Mouse (Mus musculus): ENCODE data around the gene Gp1bb. TPM values are rescaled to one million over a fixed set of nuclear protein-coding genes. Genes with fewer than 3 reads are reported as not detected.
A peak's percentile ranks its signal among the peaks of the same experiment; 100 is the strongest.

The Gp1bb gene
- not detected for total RNA-seq (2021)
- long read RNA-seq, experiment 1 = 0 reads
- long read RNA-seq, experiment 2 = 0 reads

DNA sequence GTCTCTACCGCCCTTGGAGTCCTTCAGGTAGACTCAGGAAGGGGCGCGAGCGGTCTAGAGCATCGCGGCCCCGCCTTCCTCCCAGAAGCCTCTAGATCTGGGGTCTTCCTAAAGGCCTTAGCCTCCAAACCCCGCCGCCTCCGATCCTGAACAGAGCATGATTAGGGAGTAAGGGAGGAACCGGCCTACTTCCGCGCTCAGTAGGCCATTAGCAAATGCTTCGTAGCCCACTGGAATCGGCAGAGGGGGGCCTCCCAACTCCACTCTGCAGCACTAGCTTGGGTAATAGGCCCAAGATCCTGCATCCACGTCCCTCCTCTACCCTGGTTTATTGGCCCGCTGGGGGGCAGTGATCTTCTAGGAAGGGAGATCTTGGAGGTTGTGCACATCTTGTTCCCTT, at the start of gene Gp1bb:
Gp1bb (minus strand) TSS at position 385 of the 400 bp plus-strand sequence.
- no peak for DNase-seq

DNA sequence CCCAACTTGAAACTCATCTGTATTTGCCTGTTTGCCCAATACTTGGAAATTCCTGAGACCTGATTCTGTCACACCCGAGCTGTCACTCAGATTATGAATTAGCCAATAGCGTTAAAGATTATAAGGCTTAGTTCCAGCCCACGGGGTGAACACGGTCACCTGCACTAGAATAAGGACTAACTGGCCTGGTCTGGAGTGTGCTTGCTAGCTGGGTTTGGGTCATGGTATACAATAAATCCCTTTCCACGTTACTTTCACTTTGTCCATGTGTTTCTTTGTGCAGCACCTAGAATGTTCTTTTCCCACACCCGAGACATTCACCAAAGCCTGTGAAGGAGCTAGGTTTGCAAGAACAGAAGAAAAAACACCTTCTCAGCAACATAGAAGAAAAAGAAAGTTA, 47.7 kb upstream of the Gp1bb start:
- DNase-seq = no peak

DNA sequence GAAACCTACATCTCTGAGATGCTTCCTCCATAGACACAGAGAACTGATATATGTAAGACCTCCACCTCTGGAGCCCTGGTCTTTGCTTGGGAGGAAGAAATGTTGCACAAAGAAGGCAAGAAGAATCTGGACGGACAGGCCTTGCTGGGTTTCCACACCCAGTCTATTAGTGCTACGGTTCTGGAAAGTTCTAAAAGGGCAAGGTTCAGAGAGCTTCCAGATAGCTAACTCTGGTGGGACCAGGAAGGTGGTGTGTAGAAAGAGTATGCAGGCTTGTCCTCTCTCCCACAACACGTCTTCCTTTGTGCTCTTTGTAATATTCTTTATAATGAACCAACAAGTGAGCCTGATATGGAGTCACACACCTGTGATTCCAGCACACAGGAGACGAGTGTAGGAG, 36.4 kb upstream of the Gp1bb start:
- DNase-seq = no peak

DNA sequence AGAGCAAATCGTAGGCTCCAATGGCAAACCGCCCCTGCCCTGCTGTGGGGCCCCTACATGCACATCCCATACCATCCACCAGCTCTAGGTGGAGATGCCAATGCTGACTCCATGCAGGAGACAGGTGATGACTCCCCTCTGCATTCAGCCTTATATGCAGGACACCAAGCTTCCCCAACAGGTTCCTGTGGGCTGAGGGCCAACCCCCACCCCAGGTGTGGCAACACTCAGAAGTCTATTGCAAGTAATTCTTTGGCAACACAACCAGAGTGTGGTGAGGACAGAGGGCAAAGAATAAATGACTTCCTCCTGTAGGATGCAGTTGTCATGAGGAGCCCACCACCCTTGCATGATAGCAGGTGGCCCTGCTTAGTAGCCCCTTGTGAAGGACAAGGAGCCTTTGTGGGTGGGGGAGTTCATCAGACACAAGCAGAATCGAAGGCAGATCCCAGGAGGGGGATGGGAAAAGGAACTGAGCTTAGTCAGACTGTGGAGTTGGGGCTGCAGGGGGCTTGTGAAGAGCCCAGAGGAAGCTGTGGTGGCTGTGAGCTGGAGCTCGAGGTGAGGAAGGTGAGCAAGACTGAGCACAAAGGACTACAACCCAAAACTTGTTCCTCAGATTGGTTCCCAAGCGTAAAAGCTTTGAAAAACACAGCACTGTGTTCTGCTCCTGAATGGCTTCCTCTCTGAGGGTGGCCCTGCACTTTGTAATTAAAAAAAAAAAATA, 33.3 kb upstream of the Gp1bb start:
- DNase-seq = no peak

DNA sequence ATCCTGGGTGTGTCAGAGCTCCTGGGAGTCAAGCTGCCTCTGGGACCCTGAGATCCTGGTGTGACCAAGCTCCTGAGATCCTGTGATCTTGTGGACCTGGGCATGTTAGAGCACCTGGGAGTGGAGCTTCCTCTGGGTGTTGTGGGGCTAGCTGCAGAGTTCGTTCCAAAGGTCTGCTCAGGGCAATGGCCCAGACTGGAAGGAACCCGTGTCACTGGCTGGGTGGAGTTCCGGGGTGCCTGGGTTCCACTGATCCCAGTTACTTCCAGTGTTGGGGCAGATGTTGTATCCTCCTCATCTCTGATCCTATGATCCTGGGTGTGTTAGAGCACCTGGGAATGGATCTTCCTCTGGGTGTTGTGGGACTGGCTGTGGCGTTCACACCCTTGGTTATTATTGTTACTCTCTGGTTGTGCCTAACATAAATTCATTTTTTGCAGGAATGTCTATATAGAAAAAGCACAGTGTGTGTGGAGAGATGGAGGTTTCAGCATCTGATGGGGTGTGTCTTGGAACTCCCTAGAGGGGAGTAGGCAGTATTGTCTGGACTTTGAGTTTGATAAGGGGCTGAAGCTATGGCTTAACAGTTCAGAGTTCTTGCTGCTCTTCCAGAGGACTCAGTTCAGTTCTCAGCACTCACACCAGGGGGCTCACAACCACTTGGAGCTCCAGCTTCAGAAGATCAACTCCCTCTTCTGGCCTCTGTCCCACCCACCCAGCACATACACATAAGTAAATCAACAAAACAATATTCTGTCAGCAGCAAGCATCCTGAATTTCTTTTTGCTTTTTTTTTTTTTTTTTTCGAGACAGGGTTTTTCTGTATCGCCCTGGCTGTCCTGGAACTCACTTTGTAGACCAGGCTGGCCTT, 31.3 kb upstream of the Gp1bb start:
- no peak for DNase-seq

DNA sequence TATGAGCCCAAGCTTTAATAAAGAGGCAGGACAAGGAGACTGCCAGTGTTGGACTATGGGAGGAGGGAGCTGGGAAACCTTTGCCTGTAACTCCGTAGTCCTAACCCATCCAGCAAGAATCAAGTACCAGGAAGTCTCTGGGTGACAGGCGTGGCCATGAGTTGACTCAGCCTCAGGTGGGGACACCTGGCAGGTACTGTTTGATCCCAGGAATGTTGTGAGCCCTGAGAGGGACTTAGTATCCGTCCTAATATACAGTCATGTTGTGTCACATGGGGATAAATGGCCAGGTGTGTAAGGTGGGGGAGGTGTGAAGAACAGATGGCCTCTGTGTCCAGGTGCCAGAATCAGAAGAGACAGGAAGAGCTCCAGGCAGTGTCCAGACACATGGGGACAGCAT, 26.9 kb upstream of the Gp1bb start:
- no peak for DNase-seq

DNA sequence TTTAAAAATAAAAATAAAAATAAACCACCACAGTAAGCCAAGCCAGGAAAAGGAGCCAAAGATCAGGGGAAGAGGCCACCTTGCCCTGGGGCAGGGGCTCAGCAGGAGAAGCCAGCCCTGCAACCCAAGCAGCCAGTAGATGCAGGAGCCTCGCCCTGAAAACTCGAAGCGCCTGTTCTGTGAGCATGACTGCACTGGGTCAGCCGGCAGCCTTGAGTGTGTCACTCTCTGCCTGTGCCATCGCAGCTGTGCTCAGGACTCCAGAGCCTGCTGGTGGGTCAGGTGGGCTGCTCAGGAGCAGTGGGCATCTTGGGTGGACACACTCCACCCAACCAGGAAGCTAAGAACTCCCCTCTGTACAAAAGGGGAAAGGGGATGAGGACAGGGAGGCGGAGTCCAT, 23.1 kb upstream of the Gp1bb start:
- no peak for DNase-seq

DNA sequence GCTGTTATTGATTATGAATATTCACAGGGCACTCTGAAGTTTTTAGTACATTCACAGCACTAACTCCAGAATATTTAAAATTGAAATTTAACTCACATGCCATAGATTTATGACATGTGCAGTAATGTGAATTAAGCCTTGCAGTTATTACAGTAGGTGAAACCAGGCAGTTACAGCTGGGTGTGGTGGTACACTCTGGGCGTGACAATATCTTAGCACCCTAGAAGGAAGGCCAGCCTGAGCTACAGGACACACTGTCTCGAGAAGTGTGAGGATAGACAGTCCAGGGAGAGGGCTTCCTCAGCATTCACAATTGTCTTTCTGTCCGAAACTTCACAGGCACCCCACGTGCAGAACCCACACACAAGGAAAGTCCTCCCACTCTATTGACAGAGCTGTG, 22.3 kb upstream of the Gp1bb start:
- DNase-seq = no peak

DNA sequence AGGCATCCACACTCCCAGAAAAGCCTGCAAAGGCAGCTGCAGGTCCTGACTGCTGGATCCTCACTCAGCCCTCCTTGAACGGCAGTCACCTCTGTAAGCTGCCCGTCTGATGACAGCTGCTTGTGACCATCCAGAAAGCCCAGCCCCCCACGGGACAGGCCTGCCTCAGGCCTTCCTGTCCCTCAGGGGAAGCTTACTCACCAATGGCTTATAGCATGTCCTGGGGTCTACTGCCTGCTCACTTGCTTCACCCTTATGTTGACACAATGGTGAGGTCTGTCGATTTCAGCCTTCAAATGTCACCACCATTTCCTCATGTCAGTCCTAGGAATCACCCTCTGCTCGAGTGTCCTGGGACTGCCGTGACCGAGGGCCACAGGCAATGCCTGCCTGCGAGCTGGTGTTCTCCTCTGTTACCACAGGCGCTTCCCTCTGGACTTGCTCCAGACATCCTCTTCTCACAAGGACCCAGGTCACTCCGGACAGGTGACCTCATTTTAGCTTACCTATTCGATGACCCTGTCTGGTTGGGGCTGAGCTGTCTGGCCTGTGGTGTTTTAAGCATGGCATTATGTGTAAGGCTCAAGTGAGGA, 21.3 kb upstream of the Gp1bb start:
- DNase-seq = no peak

DNA sequence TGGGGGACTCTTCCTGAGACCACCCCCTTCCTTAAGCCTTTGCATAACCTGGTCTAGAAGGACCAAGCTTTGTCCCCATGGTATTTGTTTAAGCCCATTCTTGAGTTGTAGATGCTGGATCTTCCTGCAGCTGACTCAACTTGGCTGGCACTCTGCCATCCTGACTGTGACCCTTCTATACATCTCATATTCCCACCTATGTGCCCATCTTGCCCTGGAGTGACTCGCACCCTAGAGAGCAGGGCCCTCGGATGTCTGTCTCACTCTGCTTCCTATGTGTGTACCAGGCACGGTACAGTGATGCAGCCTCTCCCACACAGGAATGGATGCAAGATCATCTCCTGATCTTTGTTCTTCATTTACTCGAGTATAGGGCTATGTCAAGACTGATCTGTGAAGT, 20.7 kb upstream of the Gp1bb start:
- no peak for DNase-seq

DNA sequence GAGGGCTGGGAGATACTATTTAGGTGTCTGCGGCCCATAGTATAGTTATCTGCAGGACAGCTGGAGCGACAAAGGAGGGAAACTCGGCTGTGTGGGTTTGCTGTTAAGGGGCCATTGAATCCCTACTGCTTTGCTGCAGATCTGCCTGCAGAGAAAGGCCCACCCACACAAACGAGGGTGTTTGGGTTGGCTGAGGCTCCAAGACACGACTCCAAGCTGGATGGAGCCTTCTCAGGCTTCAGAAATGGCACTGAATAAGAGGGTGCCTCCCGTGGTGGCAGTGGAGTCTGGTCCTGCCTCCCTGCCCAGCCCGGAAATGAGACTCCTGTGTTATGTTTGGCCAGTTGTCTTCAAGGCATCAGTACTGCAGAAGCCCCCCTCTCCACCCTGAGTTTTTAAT, 20.1 kb upstream of the Gp1bb start:
- DNase-seq = no peak

DNA sequence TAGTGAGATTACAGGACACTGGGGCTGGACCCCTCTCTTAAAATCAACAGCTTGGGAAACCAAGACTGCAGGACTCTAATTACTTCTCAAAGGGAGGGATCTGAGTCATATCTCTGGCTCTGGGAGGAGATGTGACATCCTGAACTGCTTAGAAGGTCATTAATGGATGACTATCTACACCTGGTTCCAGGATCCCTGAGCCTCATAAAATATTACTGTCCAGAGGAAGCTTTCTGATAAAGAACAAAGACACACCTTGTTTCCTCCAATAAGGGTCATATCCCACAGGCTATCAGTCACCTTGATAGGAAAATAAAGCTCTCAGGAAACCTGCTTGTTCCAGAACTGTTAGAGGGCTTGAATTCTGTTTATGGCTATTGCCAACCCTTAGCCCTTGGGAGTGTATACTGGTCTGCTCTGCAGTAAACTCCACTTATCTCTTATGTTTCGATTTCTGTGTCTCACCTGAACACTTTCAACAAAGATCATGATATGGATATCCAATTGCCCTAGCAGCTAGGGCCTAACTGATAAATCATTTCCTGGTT, 17.3 kb upstream of the Gp1bb start:
- no peak for DNase-seq

DNA sequence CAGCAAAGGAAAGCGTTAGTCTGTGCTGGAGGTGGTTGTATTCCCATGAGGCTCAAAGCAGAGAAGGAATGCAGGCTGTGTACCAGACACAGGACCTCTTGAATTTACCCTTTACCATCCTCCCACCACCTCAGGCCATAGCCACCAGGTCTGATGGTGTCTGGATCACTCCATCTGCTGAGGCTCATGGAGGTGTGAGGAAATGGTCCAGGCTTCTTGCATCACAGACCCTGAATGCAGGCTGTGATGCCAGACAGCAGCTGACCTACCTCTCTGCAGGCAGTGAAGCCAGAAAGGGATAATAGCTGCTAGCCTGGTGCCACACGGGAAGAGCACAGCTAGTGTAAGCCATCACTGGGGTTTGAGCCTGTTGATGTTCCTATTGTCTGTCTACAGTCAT, 16.2 kb upstream of the Gp1bb start:
- no peak for DNase-seq

DNA sequence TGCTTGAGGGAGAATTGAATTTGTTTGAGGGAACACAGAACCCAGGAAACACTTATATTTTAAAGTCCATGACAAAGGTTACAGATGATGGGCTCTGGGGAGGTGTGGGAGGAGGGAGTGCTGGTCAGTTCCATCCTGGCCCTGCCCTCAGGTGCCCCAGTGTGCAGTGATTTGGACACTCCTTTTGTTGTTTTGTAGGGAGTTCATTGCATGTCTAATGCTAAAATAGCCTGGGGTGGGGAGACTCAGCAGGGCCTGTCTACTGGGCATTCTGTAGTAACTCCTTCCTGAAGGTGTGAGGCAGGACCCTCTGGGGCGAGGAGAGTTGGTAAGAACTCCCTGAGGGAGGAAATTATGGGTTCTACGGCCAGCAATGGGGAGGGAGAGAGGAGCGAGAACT, 14.6 kb upstream of the Gp1bb start:
- no peak for DNase-seq

DNA sequence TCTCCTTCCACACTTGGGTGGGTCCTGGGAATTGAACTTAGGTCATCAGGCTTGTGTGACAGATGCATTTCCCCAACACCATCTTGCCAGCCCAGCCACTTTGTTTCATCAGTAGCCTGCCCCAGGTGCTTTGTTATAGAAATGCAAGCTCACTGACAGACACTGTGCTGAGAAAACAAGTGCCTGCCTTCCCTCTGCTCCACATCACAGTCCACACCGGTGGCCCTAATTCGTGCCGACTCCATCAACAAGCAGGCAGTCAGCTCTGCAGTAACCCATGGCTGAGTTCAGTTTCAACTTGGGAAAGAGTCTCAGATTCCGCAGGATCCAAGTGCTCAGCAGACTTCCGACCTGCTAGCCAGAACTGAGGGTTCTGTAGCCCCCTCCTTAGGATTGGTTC, 14.2 kb upstream of the Gp1bb start:
- no peak for DNase-seq

DNA sequence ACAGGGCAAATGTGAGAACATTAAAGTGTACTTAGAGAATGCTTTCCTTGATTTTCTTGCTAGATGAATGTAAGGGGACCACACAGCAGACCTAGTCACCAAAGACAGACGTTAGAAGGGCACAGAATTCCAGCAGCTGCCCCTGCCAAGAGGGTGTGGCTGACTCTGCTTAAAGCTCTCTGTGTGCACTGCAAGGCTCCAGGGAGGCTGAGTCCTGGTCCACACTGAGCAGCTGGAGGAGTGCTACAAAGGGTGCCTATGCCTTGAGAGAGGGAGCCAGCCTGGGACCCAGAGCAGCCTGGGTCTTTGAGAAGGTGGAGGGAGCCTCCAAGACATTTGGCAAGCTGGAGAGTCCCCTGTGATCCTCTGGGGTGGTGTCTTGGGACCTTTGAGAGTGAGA, 11.1 kb upstream of the Gp1bb start:
- DNase-seq = peak; percentile 4

DNA sequence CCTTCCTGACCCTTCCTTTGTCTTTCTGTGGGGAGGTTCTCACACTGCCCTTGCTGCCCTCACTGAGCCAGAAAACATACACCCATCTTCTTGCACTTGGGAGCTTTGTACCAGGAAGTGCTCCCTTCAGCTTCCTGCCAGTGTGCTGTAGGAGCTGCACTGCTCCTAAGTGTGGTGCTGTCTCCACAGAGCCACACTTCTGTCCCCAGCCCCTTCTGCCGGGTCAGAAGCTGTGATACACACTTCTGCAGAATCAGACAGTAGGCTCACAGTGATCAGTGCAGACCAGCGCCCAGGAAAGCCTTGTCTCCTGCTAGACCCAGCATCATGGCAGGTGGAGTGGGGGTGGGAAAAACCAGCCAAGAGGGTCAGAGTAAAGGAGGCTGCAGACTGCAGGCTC, 10.6 kb upstream of the Gp1bb start:
- DNase-seq = peak; percentile 3

DNA sequence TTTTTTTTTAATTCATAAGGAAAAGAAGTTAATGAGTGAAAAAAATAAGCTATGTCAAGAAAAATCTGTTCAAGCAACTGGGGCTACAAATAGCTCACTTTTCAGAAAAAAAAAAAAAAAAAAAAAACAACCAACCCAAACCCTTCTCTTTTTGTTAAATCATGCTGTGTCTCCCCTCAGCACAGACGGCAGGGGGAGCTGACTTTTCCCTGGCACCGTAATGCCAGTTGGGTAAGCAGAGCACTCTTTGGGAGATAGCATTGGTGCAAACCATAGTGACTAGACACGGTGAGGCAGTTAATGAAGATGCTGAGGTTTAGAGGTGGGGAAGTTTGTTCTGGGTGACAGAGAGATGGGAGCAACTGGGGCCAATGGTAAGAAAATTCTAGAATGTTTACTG, 9.9 kb upstream of the Gp1bb start:
- peak; percentile 3 for DNase-seq

DNA sequence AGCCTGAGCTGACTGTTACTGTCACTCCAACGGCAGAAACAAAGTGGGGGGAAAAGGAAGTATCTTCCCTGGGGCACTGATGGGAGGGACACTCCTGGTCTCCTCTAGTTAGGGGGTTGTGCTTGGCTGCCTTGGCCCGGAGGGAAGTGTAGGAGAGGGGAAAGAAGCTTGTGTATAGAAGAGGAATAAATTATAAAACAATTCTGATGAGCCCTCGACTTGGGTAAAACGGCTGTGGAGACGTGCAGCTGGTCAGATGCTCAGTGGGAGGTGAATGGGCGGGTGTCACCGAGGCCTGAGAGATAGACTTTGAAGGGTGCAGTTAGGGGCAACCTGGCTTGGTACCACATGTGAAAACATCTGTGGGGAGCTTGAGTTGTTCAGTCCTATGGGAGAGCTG, 8.9 kb upstream of the Gp1bb start:
- no peak for DNase-seq

DNA sequence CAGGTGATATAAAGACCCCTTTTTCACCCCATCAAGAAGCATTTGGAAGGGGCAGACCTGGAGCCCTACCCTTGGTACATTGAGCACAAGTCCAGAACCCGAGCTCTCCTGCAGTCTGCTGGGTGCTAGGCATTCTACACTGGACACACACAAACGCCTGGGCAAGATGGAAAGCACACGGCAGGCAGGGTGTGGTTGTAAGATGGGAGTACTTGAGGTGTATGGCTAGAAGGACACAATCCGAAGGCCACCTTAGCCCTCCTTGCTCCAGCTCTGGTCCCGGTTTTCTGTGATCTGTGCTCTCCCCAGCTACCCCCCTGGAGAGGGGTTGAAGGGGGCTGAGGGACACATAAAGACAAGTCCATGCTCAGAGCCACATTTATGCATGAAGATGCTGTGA, 8.1 kb upstream of the Gp1bb start:
- DNase-seq = no peak

DNA sequence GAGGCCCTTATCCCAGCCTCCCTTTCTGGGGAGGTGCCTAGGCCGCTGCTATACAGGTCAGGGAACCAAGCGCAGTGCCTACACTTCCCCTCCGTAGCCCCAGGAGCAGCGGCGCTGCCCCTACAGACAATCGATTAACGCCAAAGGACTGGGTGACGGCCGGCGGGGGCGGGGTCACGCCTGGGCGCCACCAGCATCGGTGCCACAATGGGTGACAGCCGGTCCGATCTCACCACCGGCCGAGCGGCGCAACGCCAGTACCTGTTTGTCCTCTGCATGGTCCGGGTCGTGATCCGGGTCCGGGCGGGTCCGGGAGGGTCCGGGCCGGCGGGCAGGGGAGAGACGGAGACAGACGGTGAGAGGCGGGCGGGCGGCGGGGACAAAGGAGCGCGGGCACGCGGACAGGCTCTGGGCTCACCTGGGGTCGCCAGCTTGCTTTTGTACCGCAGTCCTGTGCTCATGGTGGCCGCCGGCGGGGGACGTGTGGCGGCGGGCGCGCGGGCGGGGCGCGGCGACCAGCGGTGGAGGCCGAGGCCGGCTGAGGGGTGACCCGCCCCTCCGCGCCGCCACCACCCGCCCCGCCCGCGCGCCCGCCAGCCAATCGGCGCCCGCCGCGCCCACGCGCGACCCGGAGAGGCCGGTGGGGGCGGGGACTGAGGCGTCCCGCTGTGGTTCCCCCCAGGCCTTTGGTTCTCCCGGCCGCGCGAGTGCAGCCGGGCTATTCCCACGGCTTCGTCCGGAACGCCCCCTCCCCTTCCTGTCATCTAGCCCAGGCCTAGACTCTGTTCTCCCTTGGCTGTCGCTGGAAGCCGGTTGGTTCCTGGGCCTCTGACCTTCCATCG, 7.4 kb upstream of the Gp1bb start, which contains the start of gene Sept5:
Sept5 (minus strand) TSS at position 565 of the 842 bp plus-strand sequence.
- DNase-seq = peak; percentile 79

DNA sequence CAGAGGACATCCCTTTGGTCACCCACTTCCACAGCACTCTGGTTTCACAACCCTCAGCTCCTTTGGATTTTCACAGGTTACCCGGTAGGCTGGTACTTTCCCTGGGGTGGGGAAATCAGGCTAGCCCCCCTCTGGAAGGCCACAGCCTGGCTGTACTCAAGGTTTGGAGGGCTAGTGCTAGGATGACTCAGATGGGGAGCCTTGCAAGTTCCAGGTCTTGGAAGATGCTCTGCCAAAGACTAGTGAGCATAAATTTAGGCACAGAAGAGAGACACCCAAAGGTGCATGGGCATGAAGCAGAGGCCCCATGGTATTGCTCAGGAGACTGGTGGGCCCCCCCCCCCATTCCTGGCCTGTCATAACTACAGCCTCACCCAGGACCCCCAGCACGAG, 6.7 kb upstream of the Gp1bb start:
- DNase-seq = peak; percentile 3

Measured in gastrocnemius, postnatal 10 days (tissue).